Mouse (Mus musculus) ES-Bruce4 (cell line): ENCODE measurements around the gene Gtf3c4. TPM values are rescaled to one million over a fixed set of nuclear protein-coding genes. Genes with fewer than 3 reads are reported as not detected.

Source experiments
- H3K27ac ChIP-seq: 2 replicates; pipeline ENCODE4 v1.5.1; 2012; ENCODE audit warnings: low read length, inconsistent platforms; ENCODE audit not compliant: insufficient read depth
- H3K27me3 ChIP-seq: 2 replicates; pipeline ENCODE4 v1.6.1; 2012; ENCODE audit warnings: mild to moderate bottlenecking, low read length, inconsistent platforms; ENCODE audit not compliant: control insufficient read depth, poor library complexity, insufficient read depth, severe bottlenecking
- H3K36me3 ChIP-seq: 2 replicates; pipeline ENCODE4 v1.6.1; 2012; ENCODE audit warnings: inconsistent platforms, mild to moderate bottlenecking, low read length, moderate library complexity; ENCODE audit not compliant: control insufficient read depth, poor library complexity, insufficient read depth, severe bottlenecking
- H3K4me1 ChIP-seq: one replicate; pipeline ENCODE4 v1.8.1; 2011; ENCODE audit warnings: low read length; ENCODE audit not compliant: control insufficient read depth, insufficient read depth
- H3K4me3 ChIP-seq: 2 replicates; pipeline ENCODE4 v1.5.1; 2011; ENCODE audit warnings: low read depth, mild to moderate bottlenecking, low read length
- H3K9ac ChIP-seq: 2 replicates; pipeline ENCODE4 v1.6.1; 2012; ENCODE audit warnings: low read depth, mild to moderate bottlenecking, inconsistent platforms; ENCODE audit not compliant: poor library complexity, severe bottlenecking
- H3K9me3 ChIP-seq: replicated peaks from 2 replicates; pipeline ENCODE4 v1.6.1; 2012; ENCODE audit warnings: mild to moderate bottlenecking, low read length, inconsistent platforms; ENCODE audit not compliant: control insufficient read depth, poor library complexity, insufficient read depth, severe bottlenecking
- CTCF ChIP-seq: IDR thresholded peaks from one replicate; pipeline ENCODE4 v1.8.1; 2011; ENCODE audit warnings: low read depth, low read length
- EP300 ChIP-seq: IDR thresholded peaks from 2 replicates; pipeline ENCODE4 v1.6.1; 2011; ENCODE audit warnings: low read depth, low read length; ENCODE audit not compliant: insufficient read depth
- POLR2A ChIP-seq: IDR thresholded peaks from one replicate; pipeline ENCODE4 v1.8.1; 2011; ENCODE audit warnings: low read length; ENCODE audit not compliant: insufficient read depth
- polyA plus RNA-seq: library from polyadenylated mRNA; stranded (reverse); fragments of >200 nt; gene quantifications from 2 replicates; pipeline ENCODE4 v1.2.4, GENCODE M21; 2011; ENCODE audit warnings: low read depth; ENCODE audit not compliant: missing spikeins, insufficient read depth, insufficient read length

The Gtf3c4 gene
- polyA plus RNA-seq, 1 experiment: 33.9 TPM

DNA sequence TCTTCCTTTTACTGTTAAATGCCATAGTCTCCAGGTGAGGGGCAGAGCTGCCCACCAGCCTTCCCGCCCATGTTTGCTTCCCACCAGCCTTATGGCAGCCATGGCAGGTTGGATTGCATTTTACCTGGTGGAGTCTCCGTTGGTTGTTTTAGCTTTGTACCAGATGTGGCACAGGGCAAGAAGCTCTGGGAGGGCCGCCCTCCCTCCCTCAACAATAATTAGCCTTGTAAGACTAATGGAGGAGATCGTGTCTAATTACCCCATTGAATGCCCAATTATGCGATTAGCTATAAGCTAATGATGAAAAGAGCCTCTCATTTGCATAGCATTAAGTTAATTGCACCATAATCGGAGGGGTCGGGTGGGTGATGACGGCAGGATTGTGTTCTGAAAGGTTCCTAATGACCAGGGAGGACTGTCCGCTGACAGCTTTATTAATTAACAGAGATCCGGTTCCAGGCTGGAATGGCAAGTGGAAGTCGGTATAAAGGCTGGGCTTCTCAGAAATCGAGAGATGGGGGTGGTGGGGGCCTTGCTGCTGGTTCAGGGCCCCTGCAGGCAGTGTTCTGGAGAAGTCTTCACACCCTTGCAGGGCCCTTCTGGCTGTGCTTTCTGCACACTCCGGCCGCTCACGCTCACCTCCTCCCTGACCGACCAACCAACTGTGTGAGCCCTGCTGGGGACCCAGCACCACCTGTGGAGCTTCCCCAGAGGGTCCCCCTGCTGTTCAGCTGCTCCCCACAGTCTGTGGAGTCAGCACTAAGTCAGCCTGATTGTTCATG, 60.0 kb downstream of the Gtf3c4 start:
- TF ChIP-seq POLR2A (no peak), CTCF (no peak), EP300 (no peak)
- H3K9ac ChIP-seq: no peak overlapping the region
- no peaks in the 10 kb centered on the region for H3K27me3 ChIP-seq
- no peaks in the 10 kb centered on the region for H3K9me3 ChIP-seq
- H3K4me3 ChIP-seq: no peak overlapping the region
- no peaks in the 10 kb centered on the region for H3K36me3 ChIP-seq
- H3K27ac ChIP-seq: no peak overlapping the region
- no peaks in the 10 kb centered on the region for H3K4me1 ChIP-seq

DNA sequence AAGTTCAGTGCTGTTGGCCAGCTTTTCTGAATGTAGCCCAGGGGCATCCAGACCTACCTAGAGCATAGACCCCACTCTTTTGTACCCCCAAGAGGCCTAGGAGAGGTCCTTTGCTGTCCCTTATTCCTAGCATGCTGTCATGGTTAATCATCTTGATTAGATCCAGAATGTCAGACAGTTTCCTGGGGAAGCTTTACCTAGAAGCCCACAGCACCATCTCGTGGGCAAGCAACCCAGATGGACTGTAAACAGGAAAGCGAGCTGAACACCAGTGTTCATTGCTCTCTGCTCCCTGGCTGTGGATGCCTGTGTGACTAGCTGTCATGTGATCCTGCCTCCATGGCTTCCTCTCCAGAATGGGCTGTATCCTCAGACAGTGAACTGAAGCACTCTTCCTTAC, 63.4 kb downstream of the Gtf3c4 start:
- TF ChIP-seq EP300: no peak
- TF ChIP-seq POLR2A: no peak
- TF ChIP-seq CTCF: no peak
- H3K36me3 ChIP-seq: no peaks in the 10 kb centered on the region

DNA sequence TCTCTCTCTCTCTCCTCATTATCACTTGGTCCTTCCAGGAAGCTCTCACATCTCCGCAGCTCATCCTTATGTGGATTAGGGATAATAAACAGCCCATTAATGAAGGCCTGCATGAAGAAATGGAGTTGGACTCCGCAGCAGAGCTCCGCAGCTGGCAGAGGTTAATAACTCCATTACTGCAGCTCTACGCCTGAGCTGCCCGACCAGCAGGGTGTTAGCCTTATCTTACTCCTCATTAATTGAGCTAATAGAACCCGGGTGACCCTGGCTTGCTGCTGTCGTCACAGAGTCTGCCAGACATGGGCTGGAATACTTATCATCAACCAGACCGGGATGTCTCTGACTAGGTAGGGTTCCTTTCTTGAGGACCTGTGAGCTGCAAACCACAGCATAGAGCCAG, 66.1 kb downstream of the Gtf3c4 start:
- no peak overlapping the region for H3K27ac ChIP-seq
- TF ChIP-seq POLR2A (no peak), EP300 (no peak), CTCF (no peak)
- H3K9me3 ChIP-seq: no peaks in the 10 kb centered on the region
- H3K36me3 ChIP-seq: no peaks in the 10 kb centered on the region
- no peaks in the 10 kb centered on the region for H3K4me1 ChIP-seq
- H3K9ac ChIP-seq: no peak overlapping the region
- no peaks in the 10 kb centered on the region for H3K27me3 ChIP-seq
- no peak overlapping the region for H3K4me3 ChIP-seq

More for the DNA sequence above, 63.4 kb downstream of the Gtf3c4 start:
- H3K27ac ChIP-seq: no peak overlapping the region
- H3K9me3 ChIP-seq: no peaks in the 10 kb centered on the region
- H3K27me3 ChIP-seq: no peaks in the 10 kb centered on the region
- no peaks in the 10 kb centered on the region for H3K4me1 ChIP-seq
- no peak overlapping the region for H3K4me3 ChIP-seq
- H3K9ac ChIP-seq: no peak overlapping the region

Other genes starting within 250 kb of the Gtf3c4 start
- 0.49 and 0.76 TPM in 2 replicates for gene Gfi1b, start 218.4 kb downstream of the Gtf3c4 start, polyA plus RNA-seq
- gene Tsc1, start 199.1 kb downstream of the Gtf3c4 start, polyA plus RNA-seq: 26.9 and 32.5 TPM in 2 replicates
- gene Spaca9, start 140.6 kb downstream of the Gtf3c4 start, polyA plus RNA-seq: 1.1 TPM in 1 of 2 replicates, not detected in the other
- 1.9 and 3.3 TPM in 2 replicates for gene Ak8, start 140.2 kb downstream of the Gtf3c4 start, polyA plus RNA-seq
- gene Ddx31, start within 50 bp of the Gtf3c4 start, polyA plus RNA-seq: 18.6 and 27.0 TPM in 2 replicates
- 0.56 TPM in 1 of 2 replicates, not detected in the other for gene Barhl1, start 76.3 kb upstream of the Gtf3c4 start, polyA plus RNA-seq
- 2.5 and 3.0 TPM in 2 replicates for gene Cfap77, start 214.7 kb upstream of the Gtf3c4 start, polyA plus RNA-seq
- 26.2 and 33.9 TPM in 2 replicates for gene Ttf1, start 219.9 kb upstream of the Gtf3c4 start, polyA plus RNA-seq